Mouse (Mus musculus) erythroblast, embryonic 14.5 days (primary cell): ENCODE measurements at regions not wholly inside any gene's neighbourhood (a gene's known extent, or its start where the extent isn't known, plus 50 kb on each side); places are given as distances from the start of the nearest gene placed in this dataset.

Source experiments
- GATA1 ChIP-seq: IDR thresholded peaks from 2 replicates; pipeline ENCODE4 v1.6.1; 2012; ENCODE audit warnings: low read length, inconsistent platforms, mixed read lengths
- TAL1 ChIP-seq: IDR thresholded peaks from 3 replicates; pipeline ENCODE4 v1.6.1; 2012; ENCODE audit warnings: low read length, inconsistent platforms, mixed read lengths

DNA sequence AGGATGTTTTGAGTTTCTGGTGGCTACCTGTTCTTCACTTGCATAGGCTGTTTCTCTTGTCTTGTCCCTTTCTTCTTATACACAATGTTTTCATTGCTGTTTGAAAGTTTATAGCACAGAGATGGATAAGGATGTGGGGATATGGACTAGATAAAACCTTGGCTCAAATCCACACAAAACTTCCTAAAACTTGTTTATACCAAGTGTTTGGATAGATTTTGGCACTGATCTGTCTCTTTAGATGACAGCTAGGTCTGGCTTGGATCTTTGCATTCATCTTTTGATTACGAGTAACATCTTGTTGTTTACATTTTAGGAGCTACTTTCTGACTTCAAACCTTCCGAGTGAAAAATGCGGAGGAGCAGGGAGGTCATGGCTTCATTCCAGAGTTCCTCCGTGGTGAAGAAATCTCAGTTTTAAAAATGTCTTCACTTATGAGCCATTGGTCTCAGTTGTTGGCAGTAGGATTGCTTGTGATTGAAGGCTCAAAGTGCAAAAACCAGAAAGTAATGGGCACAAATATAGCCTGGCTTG is 190.1 kb upstream of the Pkn2 start:
- TF ChIP-seq GATA1 (no peak), TAL1 (no peak)
